Mouse (Mus musculus) CH12.LX (cell line): ENCODE results near the gene Nsd1. TPM values are rescaled to one million over a fixed set of nuclear protein-coding genes. Genes with fewer than 3 reads are reported as not detected.

ENCODE experiments used
- DNase-seq: peaks from one replicate; pipeline ENCODE4 v3.0.0-alpha.2; 2013; ENCODE audit errors: extremely low read depth
- H3K27ac ChIP-seq: 2 replicates; pipeline ENCODE4 v1.5.1; 2012; ENCODE audit warnings: low read depth, mild to moderate bottlenecking, control low read depth, moderate library complexity; ENCODE audit not compliant: insufficient read depth
- H3K27me3 ChIP-seq: replicated peaks from 2 replicates; pipeline ENCODE3; 2012; ENCODE audit warnings: inconsistent platforms
- H3K36me3 ChIP-seq, 2 experiments: replicated peaks in 1 of 2; 2 replicates each; pipeline versions ENCODE3 to v1.6.1; 2012; ENCODE audit warnings: inconsistent platforms in 1 of 2, low read length in 1 of 2, mild to moderate bottlenecking in 1 of 2, mixed read lengths in 1 of 2, moderate library complexity in 1 of 2; ENCODE audit not compliant: control insufficient read depth in 1 of 2, insufficient read depth in 1 of 2
- H3K4me1 ChIP-seq, 2 experiments: 2 replicates each; pipeline ENCODE4 v1.6.1; 2012; ENCODE audit warnings: inconsistent platforms in 1 of 2, moderate library complexity in 1 of 2; ENCODE audit not compliant: insufficient read depth in 2 of 2, control insufficient read depth in 1 of 2
- H3K4me2 ChIP-seq: 2 replicates; pipeline ENCODE4 v1.6.1; 2012; ENCODE audit warnings: low read depth, mild to moderate bottlenecking, control low read depth; ENCODE audit not compliant: poor library complexity, insufficient read depth, severe bottlenecking
- H3K4me3 ChIP-seq, 3 experiments: fragments of 150-350 bp in 1 of 3; sonication (generic) in 1 of 3; replicated peaks in 1 of 3; 2 replicates each; pipeline versions ENCODE3 to v1.5.1; 2011 to 2012; ENCODE audit warnings: low read depth in 2 of 3, low read length in 2 of 3, mild to moderate bottlenecking in 2 of 3, moderate library complexity in 2 of 3, control low read depth in 1 of 3, improper control_type of control experiment in 1 of 3, inconsistent platforms in 1 of 3, mixed read lengths in 1 of 3; ENCODE audit not compliant: poor library complexity in 1 of 3
- H3K79me2 ChIP-seq: replicated peaks from 2 replicates; pipeline ENCODE4 v1.6.1; 2012; ENCODE audit warnings: mild to moderate bottlenecking, moderate library complexity; ENCODE audit not compliant: control insufficient read depth, poor library complexity, insufficient read depth, severe bottlenecking; ENCODE audit errors: extremely low read depth
- H3K9ac ChIP-seq: 2 replicates; pipeline ENCODE4 v1.6.1; 2012; ENCODE audit warnings: low read depth, mild to moderate bottlenecking, control low read depth, moderate library complexity; ENCODE audit not compliant: insufficient read depth
- H3K9me3 ChIP-seq: replicated peaks from 2 replicates; pipeline ENCODE3; 2012; ENCODE audit warnings: low read length, inconsistent platforms, mixed read lengths
- BHLHE40 ChIP-seq: IDR thresholded peaks from 2 replicates; pipeline ENCODE4 v1.6.1; 2011; ENCODE audit warnings: mild to moderate bottlenecking, low read depth, low read length, improper control_type of control experiment
- CHD2 ChIP-seq: IDR thresholded peaks from 2 replicates; pipeline ENCODE4 v1.6.1; 2011; ENCODE audit warnings: low read length, improper control_type of control experiment
- CTCF ChIP-seq, 2 experiments: IDR thresholded peaks in 1 of 2; conservative IDR thresholded peaks in 1 of 2; 2 replicates each; pipeline ENCODE4 v1.5.1; 2011 to 2012; ENCODE audit warnings: low read depth in 2 of 2, low read length in 2 of 2, improper control_type of control experiment in 1 of 2, inconsistent platforms in 1 of 2, mild to moderate bottlenecking in 1 of 2, moderate library complexity in 1 of 2
- ELF1 ChIP-seq: IDR thresholded peaks from 2 replicates; pipeline ENCODE4 v1.6.1; 2014; ENCODE audit warnings: low read depth, mild to moderate bottlenecking, inconsistent platforms, low read length, improper control_type of control experiment
- EP300 ChIP-seq: IDR thresholded peaks from 2 replicates; pipeline ENCODE4 v1.6.1; 2011; ENCODE audit warnings: low read length, improper control_type of control experiment
- ETS1 ChIP-seq: conservative IDR thresholded peaks from 2 replicates; pipeline ENCODE4 v1.6.1; 2012; ENCODE audit warnings: low read depth, mild to moderate bottlenecking, inconsistent platforms, low read length, improper control_type of control experiment, moderate library complexity
- HCFC1 ChIP-seq: IDR thresholded peaks from 2 replicates; pipeline ENCODE4 v1.6.1; 2012; ENCODE audit warnings: low read depth, mild to moderate bottlenecking, inconsistent platforms, low read length, improper control_type of control experiment
- JUND ChIP-seq: conservative IDR thresholded peaks from 2 replicates; pipeline ENCODE4 v1.6.1; 2011; ENCODE audit warnings: low read depth, low read length, improper control_type of control experiment
- KAT2A ChIP-seq: IDR thresholded peaks from 2 replicates; pipeline ENCODE4 v1.6.1; 2012; ENCODE audit warnings: low read length, improper control_type of control experiment, inconsistent platforms; ENCODE audit not compliant: insufficient replicate concordance
- MAFK ChIP-seq: IDR thresholded peaks from 2 replicates; pipeline ENCODE4 v1.6.1; 2011; ENCODE audit warnings: low read length, improper control_type of control experiment; ENCODE audit not compliant: insufficient replicate concordance
- MAX ChIP-seq: IDR thresholded peaks from 2 replicates; pipeline ENCODE4 v1.6.1; 2011; ENCODE audit warnings: low read length, improper control_type of control experiment
- MAZ ChIP-seq: IDR thresholded peaks from 2 replicates; pipeline ENCODE4 v1.6.1; 2012; ENCODE audit warnings: low read depth, mild to moderate bottlenecking, inconsistent platforms, low read length, improper control_type of control experiment, moderate library complexity
- MEF2A ChIP-seq: IDR thresholded peaks from 2 replicates; pipeline ENCODE4 v1.6.1; 2014; ENCODE audit warnings: low read depth, mild to moderate bottlenecking, inconsistent platforms, low read length, improper control_type of control experiment, borderline replicate concordance
- MXI1 ChIP-seq: IDR thresholded peaks from 2 replicates; pipeline ENCODE4 v1.6.1; 2011; ENCODE audit warnings: mild to moderate bottlenecking, low read depth, low read length, improper control_type of control experiment
- NELFE ChIP-seq: IDR thresholded peaks from 2 replicates; pipeline ENCODE4 v1.6.1; 2011; ENCODE audit warnings: low read depth, low read length, improper control_type of control experiment
- NRF1 ChIP-seq: IDR thresholded peaks from 2 replicates; pipeline ENCODE4 v1.6.1; 2014; ENCODE audit warnings: low read depth, mild to moderate bottlenecking, inconsistent platforms, low read length, improper control_type of control experiment, moderate library complexity
- PAX5 ChIP-seq: IDR thresholded peaks from 2 replicates; pipeline ENCODE4 v1.6.1; 2012; ENCODE audit warnings: low read length, inconsistent platforms, mixed read lengths
- POLR2A ChIP-seq: IDR thresholded peaks from 2 replicates; pipeline ENCODE4 v1.6.1; 2011; ENCODE audit warnings: low read depth, mild to moderate bottlenecking, improper control_type of control experiment, low read length
- POLR2AphosphoS2 ChIP-seq: IDR thresholded peaks from 2 replicates; pipeline ENCODE4 v1.6.1; 2011; ENCODE audit warnings: low read depth, low read length, improper control_type of control experiment
- RAD21 ChIP-seq: IDR thresholded peaks from 2 replicates; pipeline ENCODE4 v1.6.1; 2011; ENCODE audit warnings: low read depth, mild to moderate bottlenecking, low read length, improper control_type of control experiment, moderate library complexity
- RCOR1 ChIP-seq: conservative IDR thresholded peaks from 2 replicates; pipeline ENCODE4 v1.6.1; 2012; ENCODE audit warnings: low read depth, mild to moderate bottlenecking, inconsistent platforms, low read length, improper control_type of control experiment
- SMC3 ChIP-seq: IDR thresholded peaks from 2 replicates; pipeline ENCODE4 v1.6.1; 2011; ENCODE audit warnings: low read depth, low read length, improper control_type of control experiment
- TBP ChIP-seq: conservative IDR thresholded peaks from 2 replicates; pipeline ENCODE4 v1.6.1; 2011; ENCODE audit warnings: low read depth, low read length, improper control_type of control experiment
- TCF12 ChIP-seq: IDR thresholded peaks from 2 replicates; pipeline ENCODE4 v1.6.1; 2014; ENCODE audit warnings: low read depth, mild to moderate bottlenecking, inconsistent platforms, low read length, improper control_type of control experiment
- UBTF ChIP-seq: IDR thresholded peaks from 2 replicates; pipeline ENCODE4 v1.6.1; 2012; ENCODE audit warnings: low read depth, mild to moderate bottlenecking, inconsistent platforms, low read length, improper control_type of control experiment, moderate library complexity
- ZC3H11A ChIP-seq: IDR thresholded peaks from 2 replicates; pipeline ENCODE4 v1.6.1; 2012; ENCODE audit warnings: low read depth, mild to moderate bottlenecking, inconsistent platforms, low read length, improper control_type of control experiment
- ZKSCAN1 ChIP-seq: IDR thresholded peaks from 2 replicates; pipeline ENCODE4 v1.6.1; 2012; ENCODE audit warnings: low read depth, inconsistent platforms, low read length, improper control_type of control experiment, borderline replicate concordance
- ZNF384 ChIP-seq: IDR thresholded peaks from 2 replicates; pipeline ENCODE4 v1.6.1; 2012; ENCODE audit warnings: low read depth, low read length, improper control_type of control experiment, inconsistent platforms
- dilution Hi-C: fragments of 300-500 bp; cut with MboI; formaldehyde crosslinking; loops from 2 replicates; pipeline ENCODE4 v1.14.3; 2020; ENCODE audit warnings: low sequenced_read_pairs; ENCODE audit not compliant: extremely low pct_unique_long_range_greater_than_20kb, extremely low pct_ligation_motif_present
- in situ Hi-C: fragments of 300-500 bp; cut with MboI; formaldehyde crosslinking; loops from 3 replicates; pipeline ENCODE4 v1.14.3; 2019; ENCODE audit warnings: low sequenced_read_pairs, low pct_ligation_motif_present, low pct_unique_long_range_greater_than_20kb, mixed read lengths
- polyA plus RNA-seq: library from polyadenylated mRNA; unstranded; fragments of >175 nt; gene quantifications from 2 replicates; pipeline ENCODE4 v1.2.1, GENCODE M21; 2012; ENCODE audit warnings: low read depth; ENCODE audit not compliant: insufficient read length
- total RNA-seq, 2 experiments: library from RNA; depleted of rRNA; stranded (reverse); fragments of 300-350 nt in 1 of 2; fragments of >200 nt in 1 of 2; gene quantifications; 2 replicates each; pipeline ENCODE4 v1.2.3; 2012 to 2014

Nsd1 gene
- total and polyA plus RNA-seq, 3 experiments, result 11.8 to 13.8 (median 12.6) TPM

DNA sequence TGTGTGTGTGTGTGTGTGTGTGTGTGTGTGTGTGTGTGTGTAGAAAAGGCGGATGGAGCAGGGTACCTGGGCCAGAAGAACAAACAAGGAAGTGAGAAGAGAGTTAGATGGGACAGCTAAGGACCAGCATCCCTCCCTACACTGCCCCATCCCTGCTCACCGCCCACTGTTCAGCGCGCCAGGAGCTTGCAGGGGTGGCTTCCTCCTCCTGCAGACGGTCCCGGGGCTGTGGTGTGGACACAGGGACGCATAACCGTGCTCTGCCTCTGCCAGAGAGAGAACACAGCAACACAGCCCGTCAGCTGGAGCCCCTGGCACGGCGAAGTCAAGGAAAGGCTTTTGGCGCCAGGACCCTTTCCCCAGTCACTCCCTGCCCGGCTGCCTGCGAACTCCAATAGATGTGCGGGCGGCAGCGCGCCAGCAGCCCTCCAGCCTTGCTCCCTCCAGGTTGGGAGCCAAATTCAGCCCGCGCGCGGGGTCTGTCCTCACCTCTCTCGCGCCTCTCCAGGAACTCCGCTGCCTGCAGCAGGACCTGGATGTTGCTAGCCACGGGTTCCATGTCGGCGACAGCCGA, 119.6 kb downstream of the Nsd1 start:
- H3K9ac ChIP-seq, result peak overlapping the region; percentile 33
- H3K36me3 ChIP-seq, result peaks cover 20 to 22% of the 10 kb centered on the region in 2 experiments
- DNase-seq, result no peak
- H3K9me3 ChIP-seq, result no peaks in the 10 kb centered on the region
- TF ChIP-seq BHLHE40, result no peak
- TF ChIP-seq RCOR1, result no peak
- TF ChIP-seq ZC3H11A, result no peak
- no peak for TF ChIP-seq MAX
- TF ChIP-seq MXI1, result no peak
- TF ChIP-seq SMC3, result no peak
- TF ChIP-seq ZKSCAN1, result no peak
- TF ChIP-seq EP300, result no peak
- TF ChIP-seq TBP, result no peak
- no peak for TF ChIP-seq NELFE
- no peak for TF ChIP-seq JUND
- TF ChIP-seq MAFK, result no peak
- TF ChIP-seq HCFC1, result no peak
- no peak for TF ChIP-seq MAZ
- TF ChIP-seq MEF2A, result no peak
- TF ChIP-seq CTCF (conservative IDR thresholded peaks at IDR 0.05 in 1 of 2, IDR thresholded peaks at IDR 0.05 in 1 of 2; ENCODE audit: low read depth in 2 of 2, low read length in 2 of 2), result no peak
- no peak for TF ChIP-seq ELF1
- no peak for TF ChIP-seq RAD21
- no peak for TF ChIP-seq PAX5
- in situ Hi-C loops (no loop called here), dilution Hi-C loops (no loop called here)
- H3K4me1 ChIP-seq, result peaks cover 25 to 34% of the 10 kb centered on the region in 2 experiments
- no peak overlapping the region for H3K27ac ChIP-seq
- H3K4me3 ChIP-seq, result peak overlapping the region; percentile 61 to 71 (median 63)
- H3K4me2 ChIP-seq, result peak overlapping the region; percentile 55
- H3K79me2 ChIP-seq, result no peaks in the 10 kb centered on the region; the same call in 1 of the 2 replicates
- H3K27me3 ChIP-seq, result no peaks in the 10 kb centered on the region

DNA sequence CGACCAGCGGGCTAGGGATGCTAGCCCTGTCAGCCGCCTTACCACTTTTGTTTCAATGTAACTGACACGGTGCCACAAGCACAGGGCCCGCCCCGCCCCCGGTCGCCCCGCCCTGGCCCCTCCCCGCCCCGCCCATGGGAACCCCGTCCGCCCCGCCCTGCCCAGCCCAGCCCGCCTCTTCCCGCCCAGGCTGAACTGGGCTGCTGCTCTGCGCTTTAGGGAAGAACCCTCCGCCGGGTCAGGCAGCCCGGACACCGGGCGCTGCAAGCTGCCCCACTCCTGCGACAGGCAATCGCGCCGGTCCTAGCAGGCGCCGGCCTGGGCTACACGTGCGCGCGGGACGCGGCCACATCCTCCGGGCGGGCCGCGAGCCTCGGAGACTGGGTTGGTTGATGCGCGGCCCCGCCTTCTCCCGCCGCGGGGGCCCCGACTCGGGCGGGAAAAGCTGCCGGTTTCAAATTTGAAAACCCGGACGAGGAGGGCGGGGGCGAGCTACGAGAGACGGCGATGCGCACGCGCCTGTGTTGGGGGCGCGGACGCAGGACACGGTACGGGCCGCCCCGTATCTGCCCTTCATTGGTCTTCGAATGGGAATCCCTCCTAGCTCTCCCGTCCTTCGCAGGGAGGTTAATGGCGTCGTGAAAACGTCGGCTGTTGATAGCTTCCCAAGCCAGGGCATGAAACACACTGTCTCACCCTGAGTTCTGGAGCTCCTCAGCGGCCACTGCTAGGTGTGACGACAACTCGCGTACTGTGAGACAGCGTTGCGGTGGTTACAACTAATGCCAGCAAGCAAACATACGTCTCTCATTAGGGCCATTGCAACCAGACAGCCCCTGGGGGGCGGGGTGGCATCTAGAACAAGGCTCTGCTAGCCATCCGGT, 120.3 kb downstream of the Nsd1 start, which contains the start of gene Mxd3:
Mxd3 (minus strand) TSS at position 141 of the 884 bp plus-strand sequence.
- dilution Hi-C loops, result no loop called here
- TF ChIP-seq NRF1, result peak; percentile 92
- no peak for TF ChIP-seq ZNF384
- no peak for TF ChIP-seq RCOR1
- no peak for TF ChIP-seq ZKSCAN1
- TF ChIP-seq MAFK, result no peak
- peak; percentile 26 for TF ChIP-seq TCF12
- no peak for TF ChIP-seq TBP
- peak; percentile 81 for TF ChIP-seq BHLHE40
- TF ChIP-seq ETS1, result peak; percentile 44
- TF ChIP-seq ZC3H11A, result no peak
- TF ChIP-seq KAT2A, result 0 out of 2 replicates have a peak, but pooled peaks have one; percentile 45
- 0 out of 2 replicates have a peak, but pooled peaks have one; percentile 23 for TF ChIP-seq JUND
- peak; percentile 95 for TF ChIP-seq MAZ
- peak; percentile 70; the same call in 1 of the 2 replicates for TF ChIP-seq POLR2AphosphoS2
- TF ChIP-seq HCFC1, result peak; percentile 46
- peak; percentile 78 for TF ChIP-seq CHD2
- peak; percentile 64 for TF ChIP-seq MEF2A
- TF ChIP-seq PAX5, result no peak
- TF ChIP-seq SMC3, result peak; percentile 41
- peak; percentile 35; the same call in 1 of the 2 replicates for TF ChIP-seq UBTF
- TF ChIP-seq POLR2A, result peak; percentile 87

More for the DNA sequence above, 120.3 kb downstream of the Nsd1 start, which contains the start of gene Mxd3:
- in situ Hi-C loops, result no loop called here
- peak within 1 kb of the TSS; percentile 56 for H3K4me2 ChIP-seq
- peaks cover 25 to 34% of the 10 kb centered on the region in 2 experiments for H3K4me1 ChIP-seq
- peak within 1 kb of the TSS; percentile 65 for H3K9ac ChIP-seq
- no peaks in the 10 kb centered on the region for H3K79me2 ChIP-seq
- H3K9me3 ChIP-seq, result no peaks in the 10 kb centered on the region
- peaks cover 14 to 17% of the 10 kb centered on the region in 2 experiments for H3K36me3 ChIP-seq
- H3K27me3 ChIP-seq, result no peaks in the 10 kb centered on the region
- peak; percentile 92 for DNase-seq
- peak within 1 kb of the TSS; percentile 61 to 76 (median 63) for H3K4me3 ChIP-seq
- H3K27ac ChIP-seq, result peak within 1 kb of the TSS; percentile 95
